Mouse (Mus musculus) E14TG2a.4 (cell line): ENCODE results near the gene Olfr485.
"Not testable (repeated sequence)": the region's sequence is repeated elsewhere in the genome, so short reads cannot be mapped to it uniquely, and the experiment has no call there.

Source experiments
- H3K27me3 ChIP-seq: 2 replicates; pipeline ENCODE4 v1.6.1; 2014; ENCODE audit warnings: low read length, control low read depth; ENCODE audit not compliant: insufficient read depth
- H3K36me3 ChIP-seq: 2 replicates; pipeline ENCODE4 v1.6.1; 2014; ENCODE audit warnings: low read length, control low read depth; ENCODE audit not compliant: insufficient read depth
- H3K4me1 ChIP-seq: replicated peaks from 2 replicates; pipeline ENCODE4 v1.6.1; 2014; ENCODE audit warnings: low read depth, low read length, control low read depth
- H3K4me3 ChIP-seq: replicated peaks from 2 replicates; pipeline ENCODE4 v1.5.1; 2014; ENCODE audit warnings: mild to moderate bottlenecking, low read length
- H3K9me3 ChIP-seq: 2 replicates; pipeline ENCODE4 v1.6.1; 2014; ENCODE audit warnings: low read length, control low read depth
- CTCF ChIP-seq: conservative IDR thresholded peaks from 2 replicates; pipeline ENCODE4 v1.5.1; 2014; ENCODE audit warnings: low read length
- NANOG ChIP-seq: IDR thresholded peaks from 2 replicates; pipeline ENCODE4 v1.6.1; 2014; ENCODE audit warnings: borderline replicate concordance, low read length, mixed read lengths
- POU5F1 ChIP-seq: IDR thresholded peaks from 2 replicates; pipeline ENCODE4 v1.6.1; 2014; ENCODE audit warnings: low read length, borderline replicate concordance

Olfr485 gene

DNA sequence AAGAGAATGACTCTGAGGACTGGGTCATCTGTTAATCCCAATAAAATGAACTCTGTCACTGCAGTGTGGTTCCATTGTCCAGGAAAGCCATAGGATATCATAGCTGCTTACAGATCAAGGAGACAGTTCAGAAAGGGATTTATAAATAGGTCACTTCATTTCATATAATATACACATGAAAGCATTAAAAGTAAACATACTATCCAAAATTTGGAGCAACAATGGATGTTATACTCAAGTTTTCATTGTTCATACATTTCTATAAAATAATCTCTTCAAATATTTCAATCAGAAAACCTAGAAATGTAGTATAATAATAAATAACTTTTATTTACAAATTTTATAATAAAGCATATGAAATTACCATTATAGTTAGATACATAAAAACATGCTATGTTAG lies at the start of gene Olfr485:
Gene Olfr485 (minus strand): TSS at position 101 of the 400 bp plus-strand sequence.
- Histone ChIP-seq H3K36me3 (no peaks in the 10 kb centered on the region), H3K4me3 (no peak within 1 kb of the TSS), H3K27me3 (no peaks in the 10 kb centered on the region), H3K9me3 (no peaks in the 10 kb centered on the region), H3K4me1 (no peaks in the 10 kb centered on the region)
- TF ChIP-seq POU5F1 = no peak

DNA sequence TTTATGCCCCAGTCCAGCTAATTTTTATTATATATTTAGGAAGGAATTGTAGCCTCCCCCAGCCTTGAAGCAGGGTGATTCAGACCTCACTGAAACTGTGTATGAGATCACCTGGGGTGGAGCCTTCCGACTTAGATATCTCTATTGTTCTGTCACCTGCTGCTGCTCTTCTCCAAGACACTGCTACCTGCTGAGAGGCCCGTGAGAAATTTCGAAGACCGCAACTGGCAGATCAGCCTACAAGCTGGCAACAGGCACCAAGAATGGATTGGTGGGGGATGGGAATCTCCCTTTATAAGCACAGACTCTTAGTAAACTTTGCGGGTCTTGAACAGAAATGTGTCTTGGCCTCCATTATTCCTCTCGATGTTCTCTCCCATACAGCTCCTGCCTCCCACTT lies 37.3 kb upstream of the Olfr485 start:
- H3K4me3 ChIP-seq = no peak overlapping the region
- no peaks in the 10 kb centered on the region for H3K27me3 ChIP-seq
- H3K36me3 ChIP-seq = no peaks in the 10 kb centered on the region
- no peak for TF ChIP-seq POU5F1
- TF ChIP-seq CTCF = no peak
- peak; percentile 72 for TF ChIP-seq NANOG
- H3K9me3 ChIP-seq = peaks cover 6% of the 10 kb centered on the region; the same call in 1 of the 2 replicates
- peaks cover 14% of the 10 kb centered on the region for H3K4me1 ChIP-seq

DNA sequence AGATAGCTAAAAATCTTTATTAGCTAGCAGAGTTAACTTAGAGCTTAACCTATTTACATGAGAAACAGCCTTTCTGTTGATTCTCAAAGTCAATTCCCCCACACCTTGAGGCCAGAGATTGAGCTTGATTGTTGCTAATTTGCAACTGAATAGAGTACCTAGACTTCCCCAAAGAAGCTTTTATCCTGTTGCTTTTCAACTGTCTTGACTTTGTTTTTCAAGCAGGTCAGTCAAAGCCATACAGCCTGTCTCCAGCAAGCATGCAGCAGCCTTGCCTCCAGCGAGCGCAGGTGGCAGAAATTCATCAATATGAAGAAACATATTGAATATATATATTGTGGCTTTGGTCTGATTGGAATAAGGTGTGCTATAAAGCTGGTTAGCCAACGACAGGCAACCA lies 36.7 kb upstream of the Olfr485 start:
- H3K36me3 ChIP-seq, H3K4me3 ChIP-seq, H3K27me3 ChIP-seq: not testable (repeated sequence)
- H3K4me1 ChIP-seq = peaks cover 14% of the 10 kb centered on the region
- TF ChIP-seq NANOG (peak; percentile 98), POU5F1 (peak; percentile 80; the same call in 1 of the 2 replicates)
- H3K9me3 ChIP-seq = peaks cover 12% of the 10 kb centered on the region

DNA sequence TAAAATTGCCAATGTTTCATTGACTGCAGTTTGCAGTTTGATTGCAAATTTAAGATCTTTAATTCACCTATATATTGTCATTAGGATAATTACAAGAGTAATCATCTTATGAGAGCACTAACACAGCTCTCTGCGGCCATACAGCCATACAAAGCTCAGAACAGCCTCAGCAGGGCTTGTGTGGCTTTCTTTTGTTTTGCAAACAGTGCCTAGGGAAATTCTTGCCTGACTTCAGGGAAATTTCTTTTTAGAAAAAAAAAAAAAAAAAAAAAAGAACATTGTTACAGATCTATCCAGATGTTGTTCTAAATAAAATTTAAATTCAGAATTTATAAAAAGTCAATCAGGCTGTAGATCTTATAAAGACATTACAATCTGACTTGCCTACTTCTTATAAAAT lies 33.0 kb upstream of the Olfr485 start:
- H3K4me1 ChIP-seq = peaks cover 10% of the 10 kb centered on the region

DNA sequence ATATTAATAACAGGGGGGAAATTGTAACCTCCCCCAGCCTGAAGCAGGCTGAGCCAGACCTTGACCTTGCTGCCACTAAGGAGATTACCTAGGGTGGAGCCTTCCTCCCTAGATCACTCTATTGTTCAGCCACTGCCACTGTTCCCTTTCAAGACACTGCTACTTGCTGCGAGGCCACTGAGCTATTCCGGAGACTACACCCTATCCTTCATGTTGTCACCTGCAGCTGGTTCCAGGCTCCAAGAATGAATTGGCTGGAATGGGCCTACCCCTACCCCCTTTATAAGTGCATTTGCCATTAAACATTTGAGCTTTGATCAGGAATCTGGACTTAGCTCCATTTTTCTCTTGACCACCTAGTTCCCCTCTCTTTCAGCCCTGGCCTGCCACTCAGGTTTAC lies 31.5 kb upstream of the Olfr485 start:
- not testable (repeated sequence) for H3K4me3 ChIP-seq, H3K27me3 ChIP-seq, H3K4me1 ChIP-seq
- Histone ChIP-seq H3K36me3 (peaks cover 35% of the 10 kb centered on the region), H3K9me3 (peaks cover 63% of the 10 kb centered on the region)

More for the DNA sequence above, 33.0 kb upstream of the Olfr485 start:
- H3K36me3 ChIP-seq = peaks cover 23% of the 10 kb centered on the region
- not testable (repeated sequence) for H3K4me3 ChIP-seq, H3K27me3 ChIP-seq
- peaks cover 48% of the 10 kb centered on the region for H3K9me3 ChIP-seq

DNA sequence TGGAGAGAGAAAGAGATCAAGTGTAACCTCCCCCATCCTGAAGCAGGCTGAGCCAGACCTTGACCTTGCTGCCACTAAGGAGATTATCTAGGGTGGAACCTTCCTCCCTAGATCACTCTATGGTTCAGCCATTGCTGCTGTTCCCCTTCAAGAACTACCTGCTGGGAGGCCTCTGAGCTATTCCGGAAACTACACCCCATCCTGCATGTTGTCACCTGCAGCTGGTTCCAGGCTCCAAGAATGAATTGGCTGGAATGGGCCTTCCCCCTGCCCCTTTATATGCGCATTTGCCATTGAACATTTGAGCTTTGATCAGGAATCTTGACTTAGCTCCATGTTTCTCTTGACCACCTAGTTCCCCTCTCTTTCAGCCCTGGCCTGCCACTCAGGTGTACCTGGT lies 25.6 kb upstream of the Olfr485 start:
- H3K36me3 ChIP-seq = peaks cover 25% of the 10 kb centered on the region
- TF ChIP-seq POU5F1 = peak; percentile 88; the same call in 1 of the 2 replicates

DNA sequence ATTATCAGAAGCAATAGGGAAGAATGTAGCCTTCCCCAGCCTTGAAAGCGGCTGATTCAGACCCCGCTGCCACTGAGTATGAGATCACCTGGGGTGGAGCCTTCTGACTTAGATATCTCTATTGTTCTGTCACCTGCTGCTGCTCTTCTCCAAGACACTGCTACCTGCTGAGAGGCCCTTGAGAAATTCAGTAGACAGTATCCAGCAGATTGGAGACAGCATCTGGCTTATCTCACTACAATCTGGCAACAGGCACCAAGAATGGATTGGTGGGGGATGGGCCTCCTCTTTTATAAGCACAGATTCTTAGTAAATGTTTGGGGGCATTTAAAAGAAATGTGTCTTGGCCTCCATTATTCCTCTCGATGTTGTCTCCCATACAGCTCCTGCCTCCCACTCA lies 24.7 kb upstream of the Olfr485 start:
- peak; percentile 19; the same call in 1 of the 2 replicates for TF ChIP-seq NANOG
- not testable (repeated sequence) for H3K4me1 ChIP-seq, H3K27me3 ChIP-seq, H3K4me3 ChIP-seq
- Histone ChIP-seq H3K9me3 (peaks cover 63% of the 10 kb centered on the region), H3K36me3 (peaks cover 24% of the 10 kb centered on the region)

More for the DNA sequence above, 25.6 kb upstream of the Olfr485 start:
- H3K4me1 ChIP-seq, H3K27me3 ChIP-seq, H3K4me3 ChIP-seq: not testable (repeated sequence)
- peaks cover 71% of the 10 kb centered on the region for H3K9me3 ChIP-seq

DNA sequence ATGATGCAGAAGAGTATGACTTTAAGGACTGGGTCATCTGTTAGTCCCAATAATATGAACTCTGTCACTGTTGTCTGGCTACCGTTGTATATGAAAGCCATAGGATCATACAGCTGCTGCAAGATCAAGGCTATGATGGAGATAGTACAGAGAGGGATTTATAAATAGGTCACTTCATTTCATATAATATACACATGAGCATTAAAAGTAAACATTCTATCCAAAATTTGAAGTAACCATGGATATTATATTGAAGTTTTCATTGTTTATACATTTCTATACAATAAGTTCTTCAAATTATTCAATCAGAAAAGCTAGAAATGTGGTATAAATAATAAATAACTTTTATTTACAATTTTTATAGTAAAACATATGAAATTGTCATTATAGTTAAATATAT lies 13.0 kb upstream of the Olfr485 start, which contains the start of gene Olfr486:
Gene Olfr486 (minus strand): TSS at position 101 of the 400 bp plus-strand sequence.
- H3K36me3 ChIP-seq, H3K4me1 ChIP-seq, H3K4me3 ChIP-seq, H3K27me3 ChIP-seq: not testable (repeated sequence)
- H3K9me3 ChIP-seq = peaks cover 13% of the 10 kb centered on the region

DNA sequence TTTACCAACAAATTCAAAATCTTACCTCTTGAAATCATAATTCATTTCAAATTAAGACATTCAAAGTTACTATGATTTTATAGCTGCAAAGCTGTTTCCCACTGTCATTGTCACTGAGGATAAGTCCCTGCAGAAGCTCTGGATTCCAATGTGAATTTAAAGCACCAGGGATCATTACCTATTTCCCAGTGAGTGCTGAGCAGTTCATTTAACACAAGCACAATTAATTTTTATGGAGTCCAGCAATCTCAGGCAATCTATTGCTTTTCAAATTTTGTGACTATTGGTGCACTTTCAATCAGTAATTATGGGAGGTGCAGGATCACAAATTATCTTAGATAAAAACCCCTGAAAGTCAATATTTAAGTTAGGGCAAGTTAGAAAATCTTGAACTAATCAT lies 32.3 kb downstream of the Olfr485 start, which contains the start of gene Olfr484:
Gene Olfr484 (minus strand): TSS at position 101 of the 400 bp plus-strand sequence.
- H3K9me3 ChIP-seq = no peaks in the 10 kb centered on the region
- no peaks in the 10 kb centered on the region for H3K27me3 ChIP-seq
- H3K4me1 ChIP-seq = 0 out of 2 replicates have a peak, but pooled peaks cover under 1% of the 10 kb centered on the region
- H3K4me3 ChIP-seq = no peak within 1 kb of the TSS
- no peak for TF ChIP-seq CTCF
- TF ChIP-seq NANOG = no peak
- no peak for TF ChIP-seq POU5F1
- no peaks in the 10 kb centered on the region for H3K36me3 ChIP-seq

DNA sequence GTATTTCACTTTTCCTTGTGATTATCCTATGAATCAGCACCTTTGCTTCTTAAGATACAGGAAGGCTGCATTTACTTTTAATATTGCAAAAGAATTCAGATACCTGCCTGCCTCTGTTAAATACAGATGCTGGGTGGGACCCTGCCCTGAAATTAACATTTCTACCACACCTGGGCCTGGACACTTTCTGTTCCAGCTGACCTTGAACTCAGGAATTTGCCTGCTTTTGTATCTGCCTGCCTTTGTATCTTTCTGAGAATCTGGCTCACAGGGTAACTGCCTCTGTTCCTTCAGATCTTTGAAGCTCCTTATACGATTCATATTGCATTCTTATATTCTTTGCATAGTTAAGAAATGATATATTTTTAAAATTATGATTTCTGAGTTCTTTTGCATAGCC lies 38.3 kb downstream of the Olfr485 start:
- H3K4me3 ChIP-seq = no peak overlapping the region
- no peak for TF ChIP-seq POU5F1
- TF ChIP-seq CTCF = no peak
- no peak for TF ChIP-seq NANOG

More for the DNA sequence above, 38.3 kb downstream of the Olfr485 start:
- Histone ChIP-seq H3K9me3 (0 out of 2 replicates have a peak, but pooled peaks cover 6% of the 10 kb centered on the region), H3K27me3 (no peaks in the 10 kb centered on the region), H3K36me3 (no peaks in the 10 kb centered on the region), H3K4me1 (peaks cover 38% of the 10 kb centered on the region)
